Mouse (Mus musculus): ENCODE measurements at regions not wholly inside any gene's neighbourhood (a gene's known extent, or its start where the extent isn't known, plus 50 kb on each side); places are given as distances from the start of the nearest gene placed in this dataset.

DNA sequence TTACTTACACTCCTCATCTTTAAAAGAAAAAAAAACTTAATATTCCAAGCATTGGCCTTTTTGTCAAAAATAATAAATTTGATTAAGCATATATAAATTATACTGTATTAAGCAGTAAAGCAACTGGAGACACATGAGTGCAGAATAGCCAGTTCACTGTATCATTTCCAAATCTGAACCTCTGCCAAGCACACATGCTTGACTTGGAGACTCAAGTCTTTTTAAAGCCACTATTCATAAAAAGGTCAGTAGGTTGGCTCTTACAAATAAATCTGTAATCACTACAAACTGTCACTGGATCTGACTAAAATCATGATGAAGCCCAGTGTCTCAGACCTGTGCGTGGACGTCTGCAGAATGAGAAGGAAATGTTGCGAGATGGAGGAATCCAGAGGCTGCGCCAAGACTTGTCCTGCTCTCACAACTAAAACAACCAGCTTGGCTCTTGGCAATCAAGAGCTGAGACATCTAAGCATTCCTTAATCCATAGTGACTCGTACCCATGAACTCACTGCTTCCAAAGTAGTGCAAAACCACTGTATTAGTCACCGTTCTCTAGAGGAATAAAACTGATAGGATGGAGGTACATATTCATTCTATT, 195.8 kb upstream of the Map3k7 start:
- Histone ChIP-seq H3K9me3 (replicated peaks; ENCODE audit: insufficient read depth, low read length) (no peaks in the 10 kb centered on the region), H3K79me2 (ENCODE audit: control insufficient read depth, insufficient read depth, low read length, poor library complexity) (no peaks in the 10 kb centered on the region), H3K9ac (ENCODE audit: control insufficient read depth, low read depth, low read length, poor library complexity, severe bottlenecking) (no peak overlapping the region), H3K36me3 (ENCODE audit: control insufficient read depth in 1 of 2, insufficient read depth in 2 of 2, low read length in 2 of 2) (no peaks in the 10 kb centered on the region), H3K4me1 (ENCODE audit: control insufficient read depth in 1 of 2, insufficient read depth in 2 of 2, low read length in 2 of 2) (no peaks in the 10 kb centered on the region), H3K27ac (ENCODE audit: control insufficient read depth, low read depth, low read length) (no peak overlapping the region), H3K27me3 (ENCODE audit: control insufficient read depth in 1 of 2, insufficient read depth in 2 of 2, low read length in 2 of 2) (no peaks in the 10 kb centered on the region), H3K4me3 (ENCODE audit: control insufficient read depth in 1 of 2, insufficient read depth in 1 of 2, low read depth in 2 of 2, low read length in 2 of 2) (no peak overlapping the region)
- DNase-seq (ENCODE audit: low read depth, low spot score): no peak
- TF ChIP-seq E2F4 (IDR thresholded peaks at IDR 0.05; ENCODE audit: borderline replicate concordance, low read depth, low read length) (no peak), MAZ (IDR thresholded peaks at IDR 0.05; ENCODE audit: low read depth, low read length) (no peak), EP300 (IDR thresholded peaks at IDR 0.05; ENCODE audit: low read depth in 1 of 2, low read length in 2 of 2) (no peak), RCOR1 (IDR thresholded peaks at IDR 0.05; ENCODE audit: low read depth, low read length) (no peak), HCFC1 (IDR thresholded peaks at IDR 0.05; ENCODE audit: low read depth, low read length) (no peak), MAX (IDR thresholded peaks at IDR 0.05; ENCODE audit: low read length) (no peak), MAFK (IDR thresholded peaks at IDR 0.05; ENCODE audit: borderline replicate concordance, low read depth, low read length) (no peak), MEF2A (IDR thresholded peaks at IDR 0.05; ENCODE audit: extremely low read depth, insufficient replicate concordance, low read depth, low read length, poor library complexity, severe bottlenecking) (no peak)

DNA sequence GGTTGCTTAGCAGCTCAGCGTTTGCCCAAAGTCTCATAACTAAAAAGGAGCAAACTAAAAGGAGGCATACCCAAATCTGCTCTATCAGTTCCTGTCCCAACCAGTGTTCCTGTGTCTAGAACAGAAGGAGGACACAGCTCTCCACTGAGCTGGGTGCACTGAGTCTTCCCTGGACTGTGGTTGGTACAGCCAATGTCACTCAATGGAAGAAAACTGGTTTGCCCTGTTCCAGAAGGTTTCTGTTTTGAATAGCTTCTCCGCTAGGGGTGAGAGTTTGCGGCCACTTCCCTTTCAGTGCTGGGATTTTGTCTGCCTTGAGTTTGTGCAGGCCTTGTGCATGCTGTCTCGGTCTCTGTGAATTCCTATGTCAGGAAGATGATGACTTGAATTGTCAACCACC, 194.6 kb upstream of the Map3k7 start:
- no peaks in the 10 kb centered on the region for H3K27me3 ChIP-seq (ENCODE audit: control insufficient read depth in 1 of 2, insufficient read depth in 2 of 2, low read length in 2 of 2)
- H3K9ac ChIP-seq (ENCODE audit: control insufficient read depth, low read depth, low read length, poor library complexity, severe bottlenecking): no peak overlapping the region
- DNase-seq (ENCODE audit: low read depth, low spot score): no peak
- H3K4me3 ChIP-seq (ENCODE audit: control insufficient read depth in 1 of 2, insufficient read depth in 1 of 2, low read depth in 2 of 2, low read length in 2 of 2): no peak overlapping the region
- H3K79me2 ChIP-seq (ENCODE audit: control insufficient read depth, insufficient read depth, low read length, poor library complexity): no peaks in the 10 kb centered on the region
- H3K9me3 ChIP-seq (replicated peaks; ENCODE audit: insufficient read depth, low read length): no peaks in the 10 kb centered on the region
- H3K36me3 ChIP-seq (ENCODE audit: control insufficient read depth in 1 of 2, insufficient read depth in 2 of 2, low read length in 2 of 2): no peaks in the 10 kb centered on the region
- TF ChIP-seq E2F4 (IDR thresholded peaks at IDR 0.05; ENCODE audit: borderline replicate concordance, low read depth, low read length) (no peak), GATA1 (IDR thresholded peaks at IDR 0.05; ENCODE audit: low read depth, low read length) (no peak), POLR2AphosphoS5 (IDR thresholded peaks at IDR 0.05; ENCODE audit: borderline replicate concordance, low read depth, low read length) (no peak), SMC3 (IDR thresholded peaks at IDR 0.05; ENCODE audit: low read depth, low read length) (no peak), RAD21 (IDR thresholded peaks at IDR 0.05; ENCODE audit: low read depth, low read length) (no peak), POLR2AphosphoS2 (IDR thresholded peaks at IDR 0.05; ENCODE audit: low read length) (no peak)
- no peaks in the 10 kb centered on the region for H3K4me1 ChIP-seq (ENCODE audit: control insufficient read depth in 1 of 2, insufficient read depth in 2 of 2, low read length in 2 of 2)
- H3K27ac ChIP-seq (ENCODE audit: control insufficient read depth, low read depth, low read length): no peak overlapping the region

DNA sequence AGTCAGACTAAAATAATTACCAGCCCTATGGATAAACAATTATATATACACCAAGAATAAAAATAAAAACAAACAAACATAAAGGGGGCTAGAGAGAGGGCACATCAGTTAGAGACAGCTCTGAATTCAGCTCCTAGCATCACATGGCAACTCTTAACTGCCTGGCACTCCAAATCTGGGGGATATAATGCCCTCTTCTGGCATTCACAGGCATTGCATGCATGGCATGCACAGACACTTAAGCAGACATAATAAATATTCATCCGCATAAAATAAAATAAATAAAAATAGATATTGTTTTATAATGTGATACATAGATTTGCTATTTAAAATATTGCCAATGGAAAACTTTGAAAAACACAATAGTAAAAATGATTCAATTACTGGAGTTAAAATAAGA, 177.6 kb upstream of the Map3k7 start:
- H3K4me1 ChIP-seq (ENCODE audit: control insufficient read depth in 1 of 2, insufficient read depth in 2 of 2, low read length in 2 of 2): no peaks in the 10 kb centered on the region
- H3K27me3 ChIP-seq (ENCODE audit: control insufficient read depth in 1 of 2, insufficient read depth in 2 of 2, low read length in 2 of 2): no peaks in the 10 kb centered on the region
- no peak overlapping the region for H3K9ac ChIP-seq (ENCODE audit: control insufficient read depth, low read depth, low read length, poor library complexity, severe bottlenecking)
- DNase-seq (ENCODE audit: low read depth, low spot score): peak; percentile 11
- TF ChIP-seq SIN3A (IDR thresholded peaks at IDR 0.05; ENCODE audit: low read length): no peak
- no peak for TF ChIP-seq POLR2AphosphoS2 (IDR thresholded peaks at IDR 0.05; ENCODE audit: low read length)
- no peak for TF ChIP-seq MYC (IDR thresholded peaks at IDR 0.05; ENCODE audit: low read depth, low read length)
- peak; percentile 24 to 33 (median 26); a peak in 5 of 6 replicates for TF ChIP-seq CTCF (IDR thresholded peaks at IDR 0.05 in 2 of 3, conservative IDR thresholded peaks at IDR 0.05 in 1 of 3; ENCODE audit: control insufficient read depth in 1 of 3, insufficient read depth in 1 of 3, low read depth in 2 of 3, low read length in 3 of 3, poor library complexity in 1 of 3, severe bottlenecking in 1 of 3)
- no peak for TF ChIP-seq MAFK (IDR thresholded peaks at IDR 0.05; ENCODE audit: borderline replicate concordance, low read depth, low read length)
- TF ChIP-seq BHLHE40 (IDR thresholded peaks at IDR 0.05; ENCODE audit: borderline replicate concordance, low read depth, low read length): no peak
- no peak for TF ChIP-seq CHD1 (IDR thresholded peaks at IDR 0.05; ENCODE audit: low read depth, low read length)
- peak; percentile 14 for TF ChIP-seq RAD21 (IDR thresholded peaks at IDR 0.05; ENCODE audit: low read depth, low read length)
- TF ChIP-seq USF2 (IDR thresholded peaks at IDR 0.05; ENCODE audit: borderline replicate concordance in 1 of 2, insufficient read depth in 1 of 2, low read depth in 1 of 2, low read length in 2 of 2): no peak
- H3K79me2 ChIP-seq (ENCODE audit: control insufficient read depth, insufficient read depth, low read length, poor library complexity): no peaks in the 10 kb centered on the region
- no peaks in the 10 kb centered on the region for H3K9me3 ChIP-seq (replicated peaks; ENCODE audit: insufficient read depth, low read length)
- H3K4me3 ChIP-seq (ENCODE audit: control insufficient read depth in 1 of 2, insufficient read depth in 1 of 2, low read depth in 2 of 2, low read length in 2 of 2): no peak overlapping the region
- H3K27ac ChIP-seq (ENCODE audit: control insufficient read depth, low read depth, low read length): no peak overlapping the region
- no peaks in the 10 kb centered on the region for H3K36me3 ChIP-seq (ENCODE audit: control insufficient read depth in 1 of 2, insufficient read depth in 2 of 2, low read length in 2 of 2)

All from MEL (cell line).